Mouse (Mus musculus) ovary, adult 10 weeks (tissue): ENCODE measurements around the gene Olfr507. TPM values are rescaled to one million over a fixed set of nuclear protein-coding genes. Genes with fewer than 3 reads are reported as not detected.

Experiments
- polyA plus RNA-seq: library from polyadenylated mRNA; stranded (reverse); fragments of 350-450 nt; fragmentation: Illumina TruSeq; extraction: RNeasy Lipid Tissue Mini Kit (QIAGEN cat#74804); gene quantifications from one replicate; pipeline ENCODE4 v1.2.3, GENCODE M21; 2014

Olfr507 gene
- polyA plus RNA-seq: not detected

GRCm38 (mm10) chr7:108621514-108621913 lies at the start of gene Olfr507:
Gene Olfr507, plus strand, starts transcription at chr7:108621814.

DNA sequence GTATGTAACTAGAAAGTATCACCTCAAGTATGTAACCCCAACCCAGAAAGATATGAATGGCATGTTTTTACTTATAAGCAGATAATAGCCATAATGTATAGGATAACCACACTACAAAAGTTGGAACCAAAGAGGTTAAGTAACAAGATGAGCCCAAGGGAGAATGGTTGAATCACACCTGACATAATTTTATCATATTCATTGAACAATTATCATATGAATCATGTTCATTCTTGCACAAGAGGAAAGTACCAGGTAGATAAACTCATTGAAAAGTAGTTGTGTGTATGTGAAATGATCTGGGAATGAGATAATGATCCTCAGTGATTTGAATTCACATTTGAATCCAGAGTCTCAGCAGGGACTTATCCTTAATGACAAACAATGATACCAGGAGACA lies 11.1 kb upstream of the Olfr507 start, which contains the start of gene Olfr506:
Gene Olfr506, plus strand, starts transcription at position 301 of the 400 bp plus-strand sequence.

DNA sequence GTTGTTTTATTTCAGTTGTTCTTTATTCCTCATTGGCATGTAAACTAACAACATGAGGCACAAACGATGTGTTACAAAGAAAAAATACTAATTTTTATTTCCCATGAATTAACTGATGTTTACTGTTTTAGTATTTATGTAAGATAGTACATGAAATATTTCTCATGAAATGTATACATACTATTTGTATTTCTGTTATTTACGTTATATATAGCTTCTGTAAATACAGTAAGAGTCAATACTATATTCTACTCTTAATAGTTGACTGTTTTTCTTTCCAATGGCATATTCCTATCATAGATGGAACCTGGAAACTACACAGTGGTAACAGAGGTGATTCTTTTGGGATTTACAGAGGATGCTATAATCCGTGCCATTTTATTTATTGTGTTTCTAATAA lies 8.1 kb downstream of the Olfr507 start, which contains the start of gene Olfr508:
Gene Olfr508, plus strand, starts transcription at position 301 of the 400 bp plus-strand sequence.

DNA sequence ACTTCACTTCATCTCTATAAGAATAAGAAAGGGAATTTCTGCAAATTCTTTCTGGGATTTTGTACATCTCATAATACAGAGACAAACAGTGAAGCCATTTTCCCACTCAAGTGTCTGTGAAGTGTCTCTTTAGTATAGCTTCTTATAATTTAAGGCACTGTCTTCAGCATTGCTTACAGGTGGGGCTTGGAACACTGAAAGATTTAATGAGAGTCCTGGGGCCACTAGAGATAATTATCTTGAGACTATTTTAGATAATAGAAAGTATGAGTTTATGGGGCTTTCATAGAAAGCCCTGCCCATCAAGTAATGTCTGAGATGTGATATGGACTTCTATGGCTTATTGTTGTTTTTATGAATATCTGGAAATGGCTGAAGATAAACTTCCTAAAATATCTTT lies 30.2 kb downstream of the Olfr507 start, which contains the start of gene Olfr509:
Gene Olfr509, minus strand, starts transcription at position 101 of the 400 bp plus-strand sequence.

GRCm38 (mm10) chr7:108666118-108666517 lies 44.5 kb downstream of the Olfr507 start, which contains the start of gene Olfr510:
Gene Olfr510, plus strand, starts transcription at chr7:108666418.

Other genes with a start within 250 kb of the Olfr507 start
- gene Olfr495, start 228.6 kb upstream of the Olfr507 start, polyA plus RNA-seq: not detected
- gene Olfr497, start 201.4 kb upstream of the Olfr507 start, polyA plus RNA-seq: not detected
- not detected for gene Olfr498, start 156.5 kb upstream of the Olfr507 start, polyA plus RNA-seq
- gene Olfr502, start 96.7 kb upstream of the Olfr507 start, polyA plus RNA-seq: not detected
- not detected for gene Olfr503, start 77.3 kb upstream of the Olfr507 start, polyA plus RNA-seq
- not detected for gene Olfr504, start 56.0 kb upstream of the Olfr507 start, polyA plus RNA-seq
- not detected for gene Olfr506, start 11.0 kb upstream of the Olfr507 start, polyA plus RNA-seq
- gene Olfr508, start 8.2 kb downstream of the Olfr507 start, polyA plus RNA-seq: not detected
- gene Olfr509, start 30.1 kb downstream of the Olfr507 start, polyA plus RNA-seq: not detected
- gene Olfr510, start 44.6 kb downstream of the Olfr507 start, polyA plus RNA-seq: not detected
- gene Olfr512, start 91.5 kb downstream of the Olfr507 start, polyA plus RNA-seq: not detected
- gene Olfr513, start 129.2 kb downstream of the Olfr507 start, polyA plus RNA-seq: not detected
- gene Olfr514, start 204.2 kb downstream of the Olfr507 start, polyA plus RNA-seq: not detected
- gene Olfr516, start 228.7 kb downstream of the Olfr507 start, polyA plus RNA-seq: not detected